Mouse (Mus musculus): Measurements from ENCODE around the gene Lamc2. TPM values are rescaled to one million over a fixed set of nuclear protein-coding genes. Genes with fewer than 3 reads are reported as not detected.

Gene Lamc2
- 0.20 and 0.37 TPM in 2 replicates for polyA plus RNA-seq (2012; rRNA removed)

GRCm38 (mm10) chr1:153185828-153186803 lies at the start of gene Lamc2:
Gene Lamc2, minus strand, starts transcription at chr1:153186447.

Other genes starting within 250 kb of the Lamc2 start
- 0.01 and 0.03 TPM in 2 replicates for gene Nmnat2, start 231.5 kb downstream of the Lamc2 start, polyA plus RNA-seq (2012; rRNA removed)
- gene Lamc1, start 146.3 kb upstream of the Lamc2 start, polyA plus RNA-seq (2012; rRNA removed) = 10.7 and 10.8 TPM in 2 replicates
- 0.21 and 0.41 TPM in 2 replicates for gene Shcbp1l, start 238.7 kb upstream of the Lamc2 start, polyA plus RNA-seq (2012; rRNA removed)